Mouse (Mus musculus): Measurements from ENCODE around the gene Hoxc9.

DNA sequence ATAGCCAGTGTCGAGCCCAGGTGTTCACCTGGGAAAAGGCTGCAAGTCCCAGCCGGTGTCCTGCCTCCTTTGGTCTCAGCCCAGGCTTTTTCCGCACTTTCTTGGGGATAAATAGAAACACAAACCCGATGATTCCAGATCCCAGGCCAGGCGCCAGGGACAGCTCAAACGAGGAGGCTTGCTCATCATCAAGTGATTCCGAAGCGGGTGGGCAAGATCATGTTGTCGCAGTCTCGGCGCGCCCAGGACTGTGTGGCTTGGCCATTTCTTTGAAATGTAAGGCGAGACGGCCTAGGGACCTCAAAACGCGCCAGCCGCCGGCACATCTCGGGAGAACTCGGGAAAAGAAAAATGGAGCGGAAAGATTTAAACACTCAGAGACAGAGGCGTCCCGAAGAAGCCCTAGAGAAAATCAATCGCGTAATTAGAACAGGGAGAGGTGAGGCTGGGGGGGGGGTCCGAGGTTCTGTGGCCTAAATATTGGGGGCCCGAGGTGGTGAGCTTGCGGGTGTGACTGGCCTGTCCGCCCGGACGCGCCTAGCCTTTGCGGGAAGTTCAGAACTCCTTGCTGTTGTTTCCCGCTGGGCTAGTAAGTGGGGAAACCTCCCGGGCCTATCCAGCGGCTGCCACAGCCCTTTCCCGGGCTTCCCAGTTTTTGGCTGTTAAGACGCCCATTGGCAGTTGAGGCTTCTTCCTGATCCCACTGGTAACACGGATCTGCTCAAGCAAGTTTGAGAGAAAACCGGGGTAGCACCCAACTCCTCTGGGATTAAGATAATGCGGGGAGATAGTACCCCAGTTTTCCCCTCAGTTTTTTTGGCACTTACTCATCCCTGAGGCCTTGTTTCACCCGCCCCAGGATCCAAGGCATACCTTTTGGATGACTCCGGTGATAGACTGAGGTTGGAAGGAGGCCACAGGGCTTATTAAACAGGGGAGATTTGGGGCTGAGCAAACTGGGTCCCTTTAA, 51.3 kb downstream of the Hoxc9 start:
- TF ChIP-seq CTCF (conservative IDR thresholded peaks at IDR 0.05; ENCODE audit: low read length) (no peak), POU5F1 (IDR thresholded peaks at IDR 0.05; ENCODE audit: borderline replicate concordance, low read length) (no peak)

All from E14TG2a.4 (cell line).